Mouse (Mus musculus) embryonic facial prominence, embryonic 11.5 days (tissue): ENCODE data around the gene Gm28557. TPM values are rescaled to one million over a fixed set of nuclear protein-coding genes. Genes with fewer than 3 reads are reported as not detected.

ENCODE experiments used
- ATAC-seq: fragments of 200-750 bp; cut with Nextera tagmentation; replicated peaks from 2 replicates; pipeline ENCODE4 v1.8.0; 2017; ENCODE audit warnings: low read depth; ENCODE audit not compliant: insufficient number of reproducible peaks, low FRiP score, low TSS enrichment
- DNase-seq: peaks from one replicate; pipeline ENCODE4 v3.0.0-alpha.2; 2015; ENCODE audit warnings: low spot score
- H3K27ac ChIP-seq: fragments of 300-500 bp; sonication (generic); replicated peaks from 2 replicates; pipeline ENCODE4 v1.5.1; 2014; ENCODE audit warnings: mild to moderate bottlenecking, low read depth, low read length, control low read depth
- H3K27me3 ChIP-seq: fragments of 300-500 bp; sonication (generic); 2 replicates; pipeline ENCODE4 v1.6.1; 2014; ENCODE audit warnings: mild to moderate bottlenecking, low read length, moderate library complexity, mixed read lengths; ENCODE audit not compliant: control insufficient read depth, insufficient read depth
- H3K36me3 ChIP-seq: fragments of 300-500 bp; sonication (generic); replicated peaks from 2 replicates; pipeline ENCODE4 v1.6.1; 2014; ENCODE audit warnings: low read depth, mild to moderate bottlenecking, low read length, moderate library complexity, mixed read lengths; ENCODE audit not compliant: control insufficient read depth, insufficient read depth
- H3K4me1 ChIP-seq: fragments of 300-500 bp; sonication (generic); 2 replicates; pipeline ENCODE4 v1.6.1; 2014; ENCODE audit warnings: low read length, mixed read lengths; ENCODE audit not compliant: control insufficient read depth, insufficient read depth
- H3K4me2 ChIP-seq: fragments of 300-500 bp; sonication (generic); 2 replicates; pipeline ENCODE4 v1.6.1; 2014; ENCODE audit warnings: low read depth, mild to moderate bottlenecking, control low read depth, low read length, moderate library complexity
- H3K4me3 ChIP-seq: fragments of 300-500 bp; sonication (generic); 2 replicates; pipeline ENCODE4 v1.5.1; 2014; ENCODE audit warnings: low read depth, low read length, control low read depth
- H3K9ac ChIP-seq: fragments of 300-500 bp; sonication (generic); replicated peaks from 2 replicates; pipeline ENCODE4 v1.6.1; 2014; ENCODE audit warnings: mild to moderate bottlenecking, control low read depth, low read length
- H3K9me3 ChIP-seq: fragments of 300-500 bp; sonication (generic); replicated peaks from 2 replicates; pipeline ENCODE4 v1.6.1; 2016; ENCODE audit warnings: mild to moderate bottlenecking, low read length, inconsistent platforms, mixed read lengths; ENCODE audit not compliant: control insufficient read depth
- WGBS: fragments of 180-500 bp; shearing (Covaris S2); extraction: QIAGEN DNeasy Blood & Tissue Kit; methylation state at CpG from one replicate; pipeline ENCODE4 v1.1.7; 2014; 5-methylcytosine and 5-hydroxymethylcytosine counted together
- polyA plus RNA-seq: library from polyadenylated mRNA; unstranded; fragments of >200 nt; fragmentation: Nextera tagmentation; extraction: Ambion mirVana; gene quantifications from 2 replicates; pipeline ENCODE4 v1.2.1, GENCODE M21; 2014

The Gm28557 gene
- polyA plus RNA-seq, 1 experiment from 2014 or later, result 3.2 TPM

DNA sequence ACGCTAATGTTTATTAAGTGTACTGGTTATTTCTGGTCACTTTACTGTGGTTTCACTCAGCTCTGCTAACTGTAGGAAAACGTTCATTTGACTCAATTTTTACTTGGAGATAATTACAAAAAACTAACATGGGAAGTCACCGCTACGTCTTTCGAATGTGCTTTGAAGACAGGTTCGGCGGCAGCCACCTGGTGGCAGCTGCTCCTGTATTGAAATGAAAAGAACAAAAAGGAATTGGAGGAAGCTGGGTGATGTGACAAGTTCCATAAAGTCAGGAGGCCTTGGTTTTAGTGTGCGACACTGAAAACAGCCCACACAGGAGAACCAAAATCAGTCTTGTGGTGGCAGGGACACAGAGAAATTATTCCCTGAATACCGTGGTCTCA is 410 bp upstream of the Gm28557 start:
- no peak for DNase-seq
- peak; percentile 46 for ATAC-seq
- WGBS, result 7% methylated on average over 9 of the region's 9 CpGs
- Histone ChIP-seq H3K4me3 (peak overlapping the region; percentile 59), H3K36me3 (peaks cover 3% of the 10 kb centered on the region; the same call in 1 of the 2 replicates), H3K9me3 (no peaks in the 10 kb centered on the region), H3K27me3 (no peaks in the 10 kb centered on the region), H3K4me1 (no peaks in the 10 kb centered on the region), H3K4me2 (peak overlapping the region; percentile 21; the same call in 1 of the 2 replicates), H3K9ac (peak overlapping the region; percentile 37; the same call in 1 of the 2 replicates), H3K27ac (no peak overlapping the region)

DNA sequence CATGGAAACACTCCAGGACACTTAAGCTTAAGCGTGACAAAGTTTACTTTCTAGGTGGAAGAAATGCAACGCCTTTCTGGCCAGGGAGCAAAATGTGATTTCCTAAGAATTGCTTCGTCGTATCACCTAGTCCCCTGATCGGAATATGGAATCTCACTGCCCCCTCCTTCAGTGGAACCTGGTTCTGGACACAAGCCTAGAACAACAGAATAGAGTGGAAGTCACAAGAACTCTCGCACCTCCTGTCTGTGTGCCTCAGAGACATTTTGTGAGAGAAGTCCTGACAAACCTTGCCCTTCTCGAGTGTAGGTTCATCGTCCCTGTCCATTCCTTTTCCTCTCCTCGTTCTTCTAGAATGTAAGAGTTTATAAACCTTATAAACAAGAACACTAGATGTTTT is 723 bp downstream of the Gm28557 start:
- DNase-seq (peak; percentile 0), ATAC-seq (no peak)
- no peaks in the 10 kb centered on the region for H3K4me1 ChIP-seq
- H3K4me3 ChIP-seq, result peak overlapping the region; percentile 59
- H3K4me2 ChIP-seq, result peak overlapping the region; percentile 67
- H3K36me3 ChIP-seq, result peaks cover 3% of the 10 kb centered on the region; the same call in 1 of the 2 replicates
- H3K9ac ChIP-seq, result peak overlapping the region; percentile 79
- 63% methylated on average over 9 of the region's 9 CpGs for WGBS
- H3K27ac ChIP-seq, result no peak overlapping the region
- H3K27me3 ChIP-seq, result no peaks in the 10 kb centered on the region
- no peaks in the 10 kb centered on the region for H3K9me3 ChIP-seq

DNA sequence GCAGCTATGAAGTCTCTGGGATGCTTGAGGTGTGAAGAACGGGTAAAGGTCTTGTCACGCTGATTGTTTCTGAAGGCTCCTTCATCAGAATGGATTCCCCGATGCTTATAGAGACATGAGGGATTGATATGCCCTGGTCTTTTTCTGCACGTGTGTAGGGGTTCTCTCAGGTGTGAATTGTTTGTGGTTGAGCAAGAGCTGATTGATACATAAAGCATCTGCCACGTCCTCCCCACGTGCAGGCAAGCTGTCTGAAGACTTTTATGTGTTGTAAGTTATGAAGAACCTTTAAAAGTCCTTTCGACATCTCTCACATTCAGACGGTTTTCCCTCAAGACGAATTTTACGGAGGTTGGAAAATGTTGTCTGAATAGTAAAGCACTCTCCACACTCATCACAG is 10.5 kb downstream of the Gm28557 start, which contains the start of gene Zfp708:
TSS of gene Zfp708 (minus strand) at position 101 of the 400 bp plus-strand sequence.
- no peak within 1 kb of the TSS for H3K4me2 ChIP-seq
- H3K36me3 ChIP-seq, result no peaks in the 10 kb centered on the region
- H3K4me1 ChIP-seq, result no peaks in the 10 kb centered on the region
- DNase-seq (no peak), ATAC-seq (no peak)
- no peaks in the 10 kb centered on the region for H3K9me3 ChIP-seq
- no peak within 1 kb of the TSS for H3K4me3 ChIP-seq
- H3K9ac ChIP-seq, result no peak within 1 kb of the TSS
- 90% methylated on average over 10 of the region's 10 CpGs for WGBS
- H3K27me3 ChIP-seq, result no peaks in the 10 kb centered on the region
- no peak within 1 kb of the TSS for H3K27ac ChIP-seq

DNA sequence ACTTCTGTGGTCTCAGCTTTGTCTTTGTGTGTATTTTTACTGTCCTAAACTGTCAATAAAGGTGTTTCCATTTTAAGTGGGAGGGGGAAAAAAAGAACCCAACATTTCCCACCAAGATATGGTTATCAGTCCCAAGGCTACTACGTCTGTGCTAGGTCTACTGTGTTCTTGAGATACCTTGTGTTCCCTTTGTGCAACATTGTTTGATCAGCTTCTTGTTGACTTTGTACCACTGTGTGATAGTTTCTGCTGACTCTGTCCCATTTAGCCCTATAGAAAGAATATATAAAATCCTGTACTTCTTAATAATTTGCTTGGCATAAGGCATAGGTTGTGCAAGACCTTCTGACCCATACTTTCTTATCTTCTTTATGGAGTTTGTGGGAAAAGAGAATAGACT is 18.2 kb downstream of the Gm28557 start:
- Histone ChIP-seq H3K27ac (no peak overlapping the region), H3K4me3 (no peak overlapping the region), H3K9me3 (no peaks in the 10 kb centered on the region), H3K36me3 (no peaks in the 10 kb centered on the region), H3K4me1 (no peaks in the 10 kb centered on the region), H3K27me3 (no peaks in the 10 kb centered on the region), H3K4me2 (no peak overlapping the region), H3K9ac (no peak overlapping the region)
- no peak for ATAC-seq
- no peak for DNase-seq
- WGBS, result 74% methylated on average over 1 of the region's 1 CpGs

DNA sequence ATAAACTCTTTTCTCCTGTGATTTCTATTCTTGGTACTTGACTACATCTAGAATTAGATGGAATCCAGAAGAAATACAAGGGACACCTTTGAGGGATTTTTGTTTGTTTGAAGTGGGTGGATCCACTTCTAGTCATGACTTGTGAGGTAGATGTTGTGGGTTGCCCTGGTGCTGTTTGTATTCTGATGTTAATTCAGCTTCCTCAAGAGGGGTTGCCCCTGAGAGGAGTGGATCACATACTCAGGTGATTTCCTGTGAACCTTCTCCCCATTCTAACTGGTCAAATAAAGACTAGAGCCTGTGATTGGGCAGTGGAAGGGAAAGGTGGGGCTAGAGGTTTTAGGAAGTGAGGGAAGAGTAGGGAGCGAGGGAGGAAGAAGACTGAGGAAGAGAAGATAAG is 26.5 kb downstream of the Gm28557 start:
- H3K36me3 ChIP-seq, result no peaks in the 10 kb centered on the region
- no peaks in the 10 kb centered on the region for H3K4me1 ChIP-seq
- WGBS, result 74% methylated on average over 1 of the region's 1 CpGs
- no peak overlapping the region for H3K27ac ChIP-seq
- H3K27me3 ChIP-seq, result no peaks in the 10 kb centered on the region
- DNase-seq (no peak), ATAC-seq (no peak)
- peak overlapping the region; percentile 74 for H3K9ac ChIP-seq
- no peaks in the 10 kb centered on the region for H3K9me3 ChIP-seq
- H3K4me3 ChIP-seq, result peak overlapping the region; percentile 62; the same call in 1 of the 2 replicates
- no peak overlapping the region for H3K4me2 ChIP-seq

DNA sequence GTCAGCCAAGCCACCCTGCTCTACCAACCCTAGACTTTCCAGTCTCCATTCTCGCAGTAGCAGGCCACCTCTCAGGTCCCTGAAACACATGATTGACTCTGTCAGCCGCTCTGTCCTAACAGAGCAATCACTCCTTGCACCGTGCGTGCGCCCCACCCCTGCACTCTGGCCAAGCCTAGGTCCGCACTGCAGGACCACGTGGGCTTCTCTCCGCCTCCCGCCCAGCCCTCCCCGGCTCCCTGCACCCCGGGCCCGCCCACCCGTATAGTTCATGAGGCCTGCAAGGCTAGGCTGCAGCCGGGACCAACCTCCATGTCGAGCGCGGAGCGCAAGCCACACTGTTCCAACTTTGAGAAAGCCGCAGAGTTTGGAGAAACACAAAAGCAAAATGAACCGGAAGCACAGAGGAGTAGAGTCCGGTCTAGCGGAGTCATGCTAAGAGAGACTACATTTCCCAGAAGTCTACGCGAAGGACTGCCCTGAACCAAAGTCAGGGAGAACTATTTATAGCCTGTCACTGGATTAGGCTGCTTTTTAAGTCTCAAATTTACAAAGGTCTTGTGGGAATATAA is 27.2 kb downstream of the Gm28557 start:
- peak; percentile 99 for ATAC-seq
- peak overlapping the region; percentile 60 for H3K4me2 ChIP-seq
- H3K4me3 ChIP-seq, result peak overlapping the region; percentile 62
- peak overlapping the region; percentile 81 for H3K27ac ChIP-seq
- no peaks in the 10 kb centered on the region for H3K27me3 ChIP-seq
- no peaks in the 10 kb centered on the region for H3K9me3 ChIP-seq
- WGBS, result 0% methylated on average over 24 of the region's 24 CpGs
- H3K36me3 ChIP-seq, result no peaks in the 10 kb centered on the region
- no peaks in the 10 kb centered on the region for H3K4me1 ChIP-seq
- H3K9ac ChIP-seq, result peak overlapping the region; percentile 74
- peak; percentile 88 for DNase-seq

DNA sequence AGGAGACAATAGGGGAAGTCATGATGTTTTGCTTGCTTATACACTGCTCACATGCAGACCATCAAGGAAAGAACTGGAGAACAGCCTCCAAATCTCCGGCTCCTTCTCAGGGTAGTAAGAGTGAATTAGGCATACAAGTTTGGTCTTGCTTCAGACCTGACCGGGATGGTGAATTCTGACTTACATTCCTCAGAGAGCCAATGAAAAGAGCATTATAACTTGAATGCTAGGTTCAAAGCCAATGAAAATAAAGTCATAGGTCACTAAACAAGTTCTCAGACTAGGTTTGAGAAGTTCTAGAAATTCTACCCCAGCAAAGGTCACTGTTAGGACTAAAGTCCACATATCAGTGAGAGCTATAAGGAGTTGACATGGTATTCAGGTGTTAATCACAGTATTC is 31.2 kb downstream of the Gm28557 start:
- H3K27me3 ChIP-seq, result no peaks in the 10 kb centered on the region
- no peak overlapping the region for H3K4me3 ChIP-seq
- ATAC-seq, result no peak
- H3K36me3 ChIP-seq, result peaks cover 10% of the 10 kb centered on the region
- no peaks in the 10 kb centered on the region for H3K9me3 ChIP-seq
- 96% methylated on average over 2 of the region's 2 CpGs for whole genome bisulfite sequencing
- no peak overlapping the region for H3K27ac ChIP-seq
- H3K4me2 ChIP-seq, result no peak overlapping the region
- H3K4me1 ChIP-seq, result no peaks in the 10 kb centered on the region
- no peak overlapping the region for H3K9ac ChIP-seq
- DNase-seq, result no peak

DNA sequence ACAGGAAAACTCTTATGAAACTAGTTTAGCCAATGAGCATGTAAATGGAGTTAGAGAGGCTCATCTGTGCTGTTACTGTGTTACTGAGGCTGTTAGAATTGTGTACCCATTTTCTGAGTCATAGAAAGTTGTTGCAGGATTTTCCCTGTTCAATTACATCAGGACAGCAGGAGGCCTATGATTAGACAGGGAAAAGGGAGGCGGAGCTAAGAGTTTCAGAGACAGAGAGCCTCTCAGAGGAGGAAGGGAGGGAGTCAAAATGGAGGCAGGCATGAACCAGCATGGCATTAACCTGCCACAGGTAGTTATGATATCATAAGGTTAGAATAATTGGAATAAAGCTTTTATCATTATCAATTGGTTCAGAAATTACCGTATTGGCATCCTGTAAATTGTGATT is 35.6 kb downstream of the Gm28557 start:
- Histone ChIP-seq H3K36me3 (peaks cover 27% of the 10 kb centered on the region), H3K4me2 (no peak overlapping the region), H3K9ac (no peak overlapping the region), H3K27ac (no peak overlapping the region), H3K9me3 (no peaks in the 10 kb centered on the region; the same call in 1 of the 2 replicates), H3K4me3 (no peak overlapping the region), H3K27me3 (no peaks in the 10 kb centered on the region), H3K4me1 (no peaks in the 10 kb centered on the region)
- 91% methylated on average over 2 of the region's 2 CpGs for WGBS
- no peak for DNase-seq
- no peak for ATAC-seq
